Mouse (Mus musculus) neural tube, embryonic 10.5 days (tissue): ENCODE data around the gene Naa80.

ENCODE experiments used
- DNase-seq: peaks from one replicate; pipeline ENCODE4 v3.0.0-alpha.2; 2017; ENCODE audit warnings: low spot score; ENCODE audit errors: extremely low spot score

Naa80 gene

GRCm38 (mm10) chr9:107617461-107617860, 38.8 kb downstream of the Naa80 start:
- no peak for DNase-seq

- DNase-seq: no peak
Observed at GRCm38 (mm10) chr9:107618098-107618497, 39.4 kb downstream of the Naa80 start.

- no peak for DNase-seq
Observed at GRCm38 (mm10) chr9:107618778-107619545, 40.3 kb downstream of the Naa80 start.

GRCm38 (mm10) chr9:107619546-107619879, 40.8 kb downstream of the Naa80 start:
- no peak for DNase-seq

GRCm38 (mm10) chr9:107620954-107621353, 42.3 kb downstream of the Naa80 start:
- DNase-seq: no peak

- DNase-seq: no peak
Observed at GRCm38 (mm10) chr9:107624539-107624938, 45.9 kb downstream of the Naa80 start.

GRCm38 (mm10) chr9:107624951-107625350, 46.3 kb downstream of the Naa80 start:
- no peak for DNase-seq

- DNase-seq: no peak
Observed at GRCm38 (mm10) chr9:107625351-107626128, 46.9 kb downstream of the Naa80 start.

GRCm38 (mm10) chr9:107626158-107626843, 47.6 kb downstream of the Naa80 start:
- peak; percentile 54 for DNase-seq

- peak; percentile 96 for DNase-seq
Observed at GRCm38 (mm10) chr9:107626844-107627277, 48.2 kb downstream of the Naa80 start.

- DNase-seq: peak; percentile 58
Observed at GRCm38 (mm10) chr9:107627387-107628255, 48.9 kb downstream of the Naa80 start.

GRCm38 (mm10) chr9:107628721-107629410, 50.2 kb downstream of the Naa80 start:
- DNase-seq: no peak

- no peak for DNase-seq
Observed at GRCm38 (mm10) chr9:107629411-107629730, 50.7 kb downstream of the Naa80 start.

- peak; percentile 68 for DNase-seq
Observed at GRCm38 (mm10) chr9:107629901-107630425, 51.3 kb downstream of the Naa80 start.

GRCm38 (mm10) chr9:107630576-107630975, 51.9 kb downstream of the Naa80 start:
- DNase-seq: no peak

GRCm38 (mm10) chr9:107631311-107631826, 52.7 kb downstream of the Naa80 start:
- no peak for DNase-seq

GRCm38 (mm10) chr9:107631861-107632260, 53.2 kb downstream of the Naa80 start:
- no peak for DNase-seq

- no peak for DNase-seq
Observed at GRCm38 (mm10) chr9:107632478-107632877, 53.8 kb downstream of the Naa80 start.

- peak; percentile 74 for DNase-seq
Observed at GRCm38 (mm10) chr9:107633091-107633660, 54.5 kb downstream of the Naa80 start.
